Mouse (Mus musculus): Measurements from ENCODE around the gene F11r. TPM values are rescaled to one million over a fixed set of nuclear protein-coding genes. Genes with fewer than 3 reads are reported as not detected.

The F11r gene
- total and polyA plus RNA-seq, 3 experiments: 0.74 to 1.6 (median 1.3) TPM

GRCm38 (mm10) chr1:171466565-171466964, 29.2 kb downstream of the F11r start:
- DNase-seq (ENCODE audit: extremely low read depth): no peak
- H3K79me2 ChIP-seq (replicated peaks; ENCODE audit: control insufficient read depth, extremely low read depth, insufficient read depth, poor library complexity, severe bottlenecking): no peaks in the 10 kb centered on the region
- peak overlapping the region; percentile 42 for H3K9ac ChIP-seq (ENCODE audit: insufficient read depth, low read depth)
- dilution Hi-C loops (cut with MboI; ENCODE audit: extremely low pct_ligation_motif_present, extremely low pct_unique_long_range_greater_than_20kb, low sequenced_read_pairs) (no loop called here), in situ Hi-C loops (cut with MboI; ENCODE audit: low pct_ligation_motif_present, low pct_unique_long_range_greater_than_20kb, low sequenced_read_pairs) (no loop called here)
- H3K27me3 ChIP-seq (replicated peaks): no peaks in the 10 kb centered on the region
- peaks cover 10 to 38% of the 10 kb centered on the region in 2 experiments; a peak in 3 of 4 replicates for H3K4me1 ChIP-seq (ENCODE audit: control insufficient read depth in 1 of 2, insufficient read depth in 2 of 2)
- H3K4me2 ChIP-seq (ENCODE audit: insufficient read depth, low read depth, poor library complexity, severe bottlenecking): peak overlapping the region; percentile 71
- TF ChIP-seq BHLHE40 (IDR thresholded peaks at IDR 0.05; ENCODE audit: low read depth, low read length): no peak
- no peak for TF ChIP-seq ZMIZ1 (IDR thresholded peaks at IDR 0.05; ENCODE audit: low read depth, low read length)
- TF ChIP-seq USF2 (conservative IDR thresholded peaks at IDR 0.05; ENCODE audit: low read depth, low read length): no peak
- no peak for TF ChIP-seq MAX (IDR thresholded peaks at IDR 0.05; ENCODE audit: low read length)
- no peak for TF ChIP-seq HCFC1 (IDR thresholded peaks at IDR 0.05; ENCODE audit: low read depth, low read length)
- TF ChIP-seq POLR2AphosphoS2 (IDR thresholded peaks at IDR 0.05; ENCODE audit: low read depth, low read length): no peak
- TF ChIP-seq ZNF384 (IDR thresholded peaks at IDR 0.05; ENCODE audit: low read depth, low read length): no peak
- TF ChIP-seq KAT2A (IDR thresholded peaks at IDR 0.05; ENCODE audit: insufficient replicate concordance, low read length): no peak
- TF ChIP-seq CTCF (conservative IDR thresholded peaks at IDR 0.05 in 1 of 2, IDR thresholded peaks at IDR 0.05 in 1 of 2; ENCODE audit: low read depth in 2 of 2, low read length in 2 of 2): no peak
- no peak for TF ChIP-seq SIN3A (IDR thresholded peaks at IDR 0.05; ENCODE audit: low read length)
- TF ChIP-seq POLR2A (IDR thresholded peaks at IDR 0.05; ENCODE audit: low read depth, low read length): no peak
- no peak for TF ChIP-seq GABPA (IDR thresholded peaks at IDR 0.05; ENCODE audit: insufficient replicate concordance, low read depth, low read length)
- no peak for TF ChIP-seq ZC3H11A (IDR thresholded peaks at IDR 0.05; ENCODE audit: low read depth, low read length)
- no peak for TF ChIP-seq JUN (IDR thresholded peaks at IDR 0.05; ENCODE audit: insufficient read depth, low read depth, low read length)
- TF ChIP-seq EP300 (IDR thresholded peaks at IDR 0.05; ENCODE audit: low read length): no peak
- TF ChIP-seq CHD2 (IDR thresholded peaks at IDR 0.05; ENCODE audit: low read length): no peak
- no peak for TF ChIP-seq NRF1 (IDR thresholded peaks at IDR 0.05; ENCODE audit: low read depth, low read length)
- TF ChIP-seq TCF12 (IDR thresholded peaks at IDR 0.05; ENCODE audit: low read depth, low read length): no peak
- H3K9me3 ChIP-seq (replicated peaks; ENCODE audit: low read length): no peaks in the 10 kb centered on the region
- H3K36me3 ChIP-seq (replicated peaks in 1 of 2; ENCODE audit: control insufficient read depth in 1 of 2, insufficient read depth in 1 of 2, low read length in 1 of 2): no peaks in the 10 kb centered on the region
- no peak overlapping the region for H3K4me3 ChIP-seq (replicated peaks in 1 of 3; ENCODE audit: low read depth in 2 of 3, low read length in 2 of 3, poor library complexity in 1 of 3)
- H3K27ac ChIP-seq (ENCODE audit: insufficient read depth, low read depth): no peak overlapping the region

- TF ChIP-seq USF2 (conservative IDR thresholded peaks at IDR 0.05; ENCODE audit: low read depth, low read length) (no peak), E2F4 (IDR thresholded peaks at IDR 0.05; ENCODE audit: insufficient replicate concordance, low read depth, low read length) (no peak), RAD21 (IDR thresholded peaks at IDR 0.05; ENCODE audit: low read depth, low read length) (no peak), POLR2AphosphoS2 (IDR thresholded peaks at IDR 0.05; ENCODE audit: low read depth, low read length) (no peak), MXI1 (IDR thresholded peaks at IDR 0.05; ENCODE audit: low read depth, low read length) (no peak), PAX5 (IDR thresholded peaks at IDR 0.05; ENCODE audit: low read length) (no peak), MEF2A (IDR thresholded peaks at IDR 0.05; ENCODE audit: borderline replicate concordance, low read depth, low read length) (0 out of 2 replicates have a peak, but pooled peaks have one; percentile 66), BHLHE40 (IDR thresholded peaks at IDR 0.05; ENCODE audit: low read depth, low read length) (no peak), ETS1 (conservative IDR thresholded peaks at IDR 0.05; ENCODE audit: low read depth, low read length) (no peak), ZNF384 (IDR thresholded peaks at IDR 0.05; ENCODE audit: low read depth, low read length) (0 out of 2 replicates have a peak, but pooled peaks have one; percentile 15), KAT2A (IDR thresholded peaks at IDR 0.05; ENCODE audit: insufficient replicate concordance, low read length) (no peak), ELF1 (IDR thresholded peaks at IDR 0.05; ENCODE audit: low read depth, low read length) (no peak), USF1 (IDR thresholded peaks at IDR 0.05; ENCODE audit: low read depth, low read length) (no peak)
- Histone ChIP-seq H3K27me3 (replicated peaks) (no peaks in the 10 kb centered on the region), H3K4me3 (replicated peaks in 1 of 3; ENCODE audit: low read depth in 2 of 3, low read length in 2 of 3, poor library complexity in 1 of 3) (no peak overlapping the region), H3K4me2 (ENCODE audit: insufficient read depth, low read depth, poor library complexity, severe bottlenecking) (peak overlapping the region; percentile 86), H3K9ac (ENCODE audit: insufficient read depth, low read depth) (no peak overlapping the region; the same call in none of the 2 replicates), H3K4me1 (ENCODE audit: control insufficient read depth in 1 of 2, insufficient read depth in 2 of 2) (peaks cover 15 to 47% of the 10 kb centered on the region in 2 experiments), H3K36me3 (replicated peaks in 1 of 2; ENCODE audit: control insufficient read depth in 1 of 2, insufficient read depth in 1 of 2, low read length in 1 of 2) (no peaks in the 10 kb centered on the region), H3K27ac (ENCODE audit: insufficient read depth, low read depth) (no peak overlapping the region), H3K9me3 (replicated peaks; ENCODE audit: low read length) (no peaks in the 10 kb centered on the region), H3K79me2 (replicated peaks; ENCODE audit: control insufficient read depth, extremely low read depth, insufficient read depth, poor library complexity, severe bottlenecking) (no peaks in the 10 kb centered on the region)
- in situ Hi-C loops (cut with MboI; ENCODE audit: low pct_ligation_motif_present, low pct_unique_long_range_greater_than_20kb, low sequenced_read_pairs): loop anchor here (10.0 kb wide), 1 partner anchor 365 kb away; no protein-coding TSS in a partner anchor
- DNase-seq (ENCODE audit: extremely low read depth): no peak
- dilution Hi-C loops (cut with MboI; ENCODE audit: extremely low pct_ligation_motif_present, extremely low pct_unique_long_range_greater_than_20kb, low sequenced_read_pairs): no loop called here
Measured at GRCm38 (mm10) chr1:171469678-171470077, 32.3 kb downstream of the F11r start.
